Mouse (Mus musculus): ENCODE measurements around the gene Alox12b.

- TF ChIP-seq CTCF (IDR thresholded peaks at IDR 0.05; ENCODE audit: insufficient read depth, low read length) (no peak), POLR2A (IDR thresholded peaks at IDR 0.05; ENCODE audit: borderline replicate concordance, extremely low read depth, low read depth, low read length) (no peak)
Observed at GRCm38 (mm10) chr11:69120221-69121000, 36.4 kb upstream of the Alox12b start, which contains the start of gene Hes7.
